Mouse (Mus musculus) bone marrow, adult 2 months (tissue): ENCODE measurements around the gene Dct.

Source experiments
- CTCF ChIP-seq: fragments of 200-500 bp; IDR thresholded peaks from 2 replicates; pipeline ENCODE4 v1.5.1; 2011; ENCODE audit warnings: low read length, control low read depth; ENCODE audit not compliant: control insufficient read depth, insufficient read depth
- POLR2A ChIP-seq: fragments of 200-500 bp; IDR thresholded peaks from 2 replicates; pipeline ENCODE4 v1.6.1; 2011; ENCODE audit warnings: low read depth, mild to moderate bottlenecking, control low read depth, low read length, borderline replicate concordance; ENCODE audit not compliant: control insufficient read depth

DNA sequence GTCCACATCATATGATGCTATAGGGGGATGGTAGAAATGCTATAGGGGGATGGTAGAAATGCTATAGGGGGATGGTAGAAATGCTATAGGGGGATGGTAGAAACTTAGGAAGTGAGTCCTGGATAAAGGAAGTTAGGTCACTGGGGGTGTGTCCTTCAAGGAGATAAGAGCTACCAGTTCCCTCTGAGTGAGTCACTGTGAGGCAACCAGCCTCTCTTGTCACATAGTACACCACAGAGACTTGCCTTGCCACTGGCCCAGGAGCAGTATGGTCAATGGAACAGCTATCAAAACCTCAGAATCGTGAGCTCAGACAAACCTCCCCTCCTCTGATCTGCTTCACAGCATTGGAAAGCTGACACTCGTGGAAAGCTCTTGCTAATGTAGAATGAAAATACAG is 46.2 kb upstream of the Dct start:
- TF ChIP-seq POLR2A (no peak), CTCF (no peak)
